Mouse (Mus musculus) forebrain, embryonic 13.5 days (tissue): ENCODE data around the gene Rfx2. TPM values are rescaled to one million over a fixed set of nuclear protein-coding genes. Genes with fewer than 3 reads are reported as not detected.

Source experiments
- ATAC-seq: fragments of 200-750 bp; cut with Nextera tagmentation; 2 replicates; pipeline ENCODE4 v1.8.0; 2017
- H3K27ac ChIP-seq: fragments of 300-500 bp; sonication (generic); 2 replicates; pipeline ENCODE4 v1.5.1; 2015; ENCODE audit warnings: inconsistent platforms, mild to moderate bottlenecking, moderate library complexity
- H3K27me3 ChIP-seq: fragments of 300-500 bp; sonication (generic); 2 replicates; pipeline ENCODE4 v1.6.1; 2015; ENCODE audit warnings: mild to moderate bottlenecking, inconsistent platforms
- H3K36me3 ChIP-seq: fragments of 300-500 bp; sonication (generic); 2 replicates; pipeline ENCODE4 v1.6.1; 2015; ENCODE audit warnings: mild to moderate bottlenecking, inconsistent platforms; ENCODE audit not compliant: poor library complexity, severe bottlenecking
- H3K4me1 ChIP-seq: fragments of 300-500 bp; sonication (generic); 2 replicates; pipeline ENCODE4 v1.6.1; 2015; ENCODE audit warnings: inconsistent platforms
- H3K4me2 ChIP-seq: fragments of 300-500 bp; sonication (generic); 2 replicates; pipeline ENCODE4 v1.6.1; 2015; ENCODE audit warnings: inconsistent platforms, mild to moderate bottlenecking, moderate library complexity
- H3K4me3 ChIP-seq: fragments of 300-500 bp; sonication (generic); 2 replicates; pipeline ENCODE4 v1.5.1; 2015; ENCODE audit warnings: mild to moderate bottlenecking, inconsistent platforms
- H3K9ac ChIP-seq: fragments of 300-500 bp; sonication (generic); 2 replicates; pipeline ENCODE4 v1.6.1; 2015; ENCODE audit warnings: mild to moderate bottlenecking, inconsistent platforms
- H3K9me3 ChIP-seq: fragments of 300-500 bp; sonication (generic); replicated peaks from 2 replicates; pipeline ENCODE4 v1.6.1; 2016; ENCODE audit warnings: inconsistent platforms
- WGBS: fragments of 180-500 bp; shearing (Covaris S2); methylation state at CpG from one replicate; pipeline ENCODE4 v1.1.7; 2015; 5-methylcytosine and 5-hydroxymethylcytosine counted together
- polyA plus RNA-seq: library from polyadenylated mRNA; unstranded; fragments of >200 nt; fragmentation: Nextera tagmentation; extraction: Ambion mirVana; gene quantifications from 2 replicates; pipeline ENCODE4 v1.2.1, GENCODE M21; 2015

Rfx2 gene
- polyA plus RNA-seq, 1 experiment from 2014 or later, result 5.8 TPM

DNA sequence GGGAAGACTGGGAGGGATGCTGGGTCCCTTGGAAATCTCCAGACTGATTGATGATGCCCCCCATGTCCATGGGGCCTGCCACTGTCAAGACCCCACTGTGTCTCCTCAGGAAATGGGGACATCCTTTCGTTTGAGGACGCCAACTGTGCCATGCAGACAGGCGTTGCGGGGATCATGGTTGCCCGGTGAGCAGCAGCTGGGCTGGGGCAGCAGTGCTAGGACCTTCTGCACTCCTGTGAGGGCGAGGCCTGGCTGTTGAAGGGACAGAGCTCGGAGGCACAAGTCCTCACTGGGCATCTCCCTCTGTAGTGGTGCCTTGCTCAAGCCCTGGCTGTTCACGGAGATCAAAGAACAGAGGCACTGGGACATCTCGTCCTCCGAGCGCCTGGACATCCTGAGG is 61.9 kb downstream of the Rfx2 start:
- H3K36me3 ChIP-seq, result peaks cover 52% of the 10 kb centered on the region

DNA sequence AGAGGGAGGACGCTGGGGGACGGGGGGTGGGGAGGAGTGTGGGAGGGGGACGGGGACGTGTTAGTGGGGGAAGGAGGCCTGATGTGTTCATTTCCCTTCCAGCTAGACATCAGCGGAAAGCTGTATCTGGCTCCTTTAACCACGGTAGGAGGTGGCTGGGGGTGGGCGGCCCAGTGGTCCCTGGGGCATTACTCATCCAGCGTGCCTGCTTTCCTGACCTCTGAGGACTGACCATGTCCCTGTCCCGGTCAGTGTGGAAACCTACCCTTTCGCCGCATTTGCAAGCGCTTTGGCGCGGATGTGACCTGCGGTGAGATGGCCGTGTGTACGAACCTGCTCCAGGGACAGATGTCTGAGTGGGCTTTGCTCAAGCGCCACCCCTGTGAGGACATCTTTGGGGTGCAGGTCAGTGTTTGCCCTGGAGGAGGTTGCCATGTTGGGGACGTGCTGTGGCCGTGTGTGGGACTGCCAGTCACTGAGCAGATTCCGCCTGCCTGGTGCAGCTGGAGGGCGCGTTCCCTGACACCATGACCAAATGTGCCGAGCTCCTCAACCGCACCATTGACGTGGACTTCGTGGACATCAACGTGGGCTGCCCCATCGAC is 63.2 kb downstream of the Rfx2 start:
- Histone ChIP-seq H3K27ac (no peak overlapping the region), H3K36me3 (peaks cover 52% of the 10 kb centered on the region), H3K9ac (no peak overlapping the region), H3K4me2 (no peak overlapping the region), H3K4me1 (peaks cover 18% of the 10 kb centered on the region), H3K9me3 (no peaks in the 10 kb centered on the region), H3K27me3 (no peaks in the 10 kb centered on the region), H3K4me3 (no peak overlapping the region)
- 93% methylated on average over 29 of the region's 29 CpGs for WGBS
- no peak for ATAC-seq

More for the DNA sequence above, 61.9 kb downstream of the Rfx2 start:
- Histone ChIP-seq H3K27me3 (no peaks in the 10 kb centered on the region), H3K4me1 (peaks cover 10% of the 10 kb centered on the region), H3K27ac (no peak overlapping the region), H3K9ac (no peak overlapping the region), H3K9me3 (no peaks in the 10 kb centered on the region), H3K4me2 (no peak overlapping the region), H3K4me3 (no peak overlapping the region)
- WGBS, result 96% methylated on average over 11 of the region's 11 CpGs
- no peak for ATAC-seq

DNA sequence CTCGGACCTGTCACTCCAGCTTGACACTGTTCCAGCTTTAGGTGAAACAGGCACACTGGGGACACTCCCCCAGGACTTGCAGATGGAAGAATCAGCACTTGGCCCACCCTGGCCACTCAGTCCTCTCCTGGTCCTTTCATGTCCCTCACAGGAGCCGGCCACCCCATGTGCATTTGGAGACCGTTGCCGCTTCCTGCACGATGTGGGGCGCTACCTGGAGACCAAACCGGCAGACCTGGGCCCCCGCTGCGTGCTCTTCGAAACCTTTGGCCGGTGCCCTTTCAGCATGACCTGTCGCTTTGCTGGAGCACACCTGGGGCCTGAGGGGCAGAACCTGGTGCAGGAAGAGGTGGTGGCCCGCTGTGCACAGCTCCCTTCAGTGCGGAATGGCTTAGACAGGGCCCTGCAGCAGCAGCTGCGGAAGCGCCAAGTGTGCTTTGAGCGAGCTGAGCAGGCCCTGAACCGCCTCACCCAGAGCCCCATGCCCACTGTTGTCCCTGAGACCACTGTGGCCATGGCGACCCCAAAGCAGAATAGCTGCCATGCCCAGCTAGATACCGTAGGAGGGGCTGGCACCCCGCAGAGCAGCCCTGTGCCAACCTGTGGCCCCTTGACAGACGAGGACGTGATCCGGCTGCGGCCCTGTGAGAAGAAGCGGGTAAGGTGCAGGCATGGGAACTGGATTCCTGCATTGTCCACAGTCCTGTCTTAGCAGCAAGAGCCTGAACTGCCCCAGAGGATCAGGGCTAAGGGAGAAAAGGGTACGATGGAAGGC is 64.0 kb downstream of the Rfx2 start:
- no peak for ATAC-seq
- peaks cover 24% of the 10 kb centered on the region for H3K4me1 ChIP-seq
- H3K4me3 ChIP-seq, result no peak overlapping the region
- H3K36me3 ChIP-seq, result peaks cover 52% of the 10 kb centered on the region
- no peaks in the 10 kb centered on the region for H3K9me3 ChIP-seq
- no peak overlapping the region for H3K4me2 ChIP-seq
- no peaks in the 10 kb centered on the region for H3K27me3 ChIP-seq
- no peak overlapping the region for H3K9ac ChIP-seq
- H3K27ac ChIP-seq, result no peak overlapping the region
- 93% methylated on average over 27 of the region's 27 CpGs for WGBS

GRCm38 (mm10) chr17:56765431-56765830 is 65.4 kb downstream of the Rfx2 start:
- H3K4me2 ChIP-seq, result peak overlapping the region; percentile 73
- ATAC-seq, result no peak; the same call in 1 of the 2 replicates
- peaks cover 4% of the 10 kb centered on the region for H3K27me3 ChIP-seq
- peak overlapping the region; percentile 96 for H3K27ac ChIP-seq
- peak overlapping the region; percentile 67 for H3K4me3 ChIP-seq
- peaks cover 40% of the 10 kb centered on the region for H3K36me3 ChIP-seq
- WGBS, result 52% methylated on average over 12 of the region's 12 CpGs
- peaks cover 28% of the 10 kb centered on the region for H3K4me1 ChIP-seq
- H3K9me3 ChIP-seq, result no peaks in the 10 kb centered on the region
- H3K9ac ChIP-seq, result peak overlapping the region; percentile 77

- Histone ChIP-seq H3K4me3 (peak within 1 kb of the TSS; percentile 67), H3K36me3 (peaks cover 33% of the 10 kb centered on the region), H3K9me3 (no peaks in the 10 kb centered on the region), H3K4me2 (peak within 1 kb of the TSS; percentile 73), H3K27me3 (peaks cover 11% of the 10 kb centered on the region), H3K27ac (peak within 1 kb of the TSS; percentile 96), H3K4me1 (peaks cover 28% of the 10 kb centered on the region), H3K9ac (peak within 1 kb of the TSS; percentile 77)
- peak; percentile 87 for ATAC-seq
- 2% methylated on average over 56 of the region's 58 CpGs for WGBS
These were observed 66.1 kb downstream of the Rfx2 start, which contains the start of gene Dus3l for GRCm38 (mm10) chr17:56764474-56765354. TSS of gene Dus3l (plus strand) at chr17:56764757.

GRCm38 (mm10) chr17:56763741-56764250 is 67.0 kb downstream of the Rfx2 start:
- WGBS, result 78% methylated on average over 8 of the region's 8 CpGs
- peak overlapping the region; percentile 67 for H3K4me3 ChIP-seq
- peaks cover 28% of the 10 kb centered on the region for H3K4me1 ChIP-seq
- no peak overlapping the region for H3K9ac ChIP-seq
- H3K4me2 ChIP-seq, result peak overlapping the region; percentile 73
- H3K36me3 ChIP-seq, result peaks cover 24% of the 10 kb centered on the region
- ATAC-seq, result no peak
- H3K27ac ChIP-seq, result no peak overlapping the region
- peaks cover 18% of the 10 kb centered on the region for H3K27me3 ChIP-seq
- no peaks in the 10 kb centered on the region for H3K9me3 ChIP-seq

GRCm38 (mm10) chr17:56762769-56763731 is 67.8 kb downstream of the Rfx2 start:
- H3K9me3 ChIP-seq, result no peaks in the 10 kb centered on the region
- peaks cover 17% of the 10 kb centered on the region for H3K36me3 ChIP-seq
- no peak for ATAC-seq
- 51% methylated on average over 27 of the region's 27 CpGs for WGBS
- no peak overlapping the region for H3K4me3 ChIP-seq
- H3K27me3 ChIP-seq, result peaks cover 26% of the 10 kb centered on the region
- peak overlapping the region; percentile 73 for H3K4me2 ChIP-seq
- peaks cover 31% of the 10 kb centered on the region for H3K4me1 ChIP-seq
- H3K9ac ChIP-seq, result no peak overlapping the region
- H3K27ac ChIP-seq, result peak overlapping the region; percentile 95

GRCm38 (mm10) chr17:56761991-56762410 is 68.8 kb downstream of the Rfx2 start:
- WGBS, result 1% methylated on average over 16 of the region's 28 CpGs
- Histone ChIP-seq H3K9ac (peak overlapping the region; percentile 71), H3K27ac (peak overlapping the region; percentile 95), H3K4me2 (peak overlapping the region; percentile 73), H3K9me3 (no peaks in the 10 kb centered on the region), H3K4me3 (peak overlapping the region; percentile 50), H3K36me3 (peaks cover 6% of the 10 kb centered on the region), H3K27me3 (peaks cover 36% of the 10 kb centered on the region), H3K4me1 (peaks cover 41% of the 10 kb centered on the region)
- ATAC-seq, result peak; percentile 48

DNA sequence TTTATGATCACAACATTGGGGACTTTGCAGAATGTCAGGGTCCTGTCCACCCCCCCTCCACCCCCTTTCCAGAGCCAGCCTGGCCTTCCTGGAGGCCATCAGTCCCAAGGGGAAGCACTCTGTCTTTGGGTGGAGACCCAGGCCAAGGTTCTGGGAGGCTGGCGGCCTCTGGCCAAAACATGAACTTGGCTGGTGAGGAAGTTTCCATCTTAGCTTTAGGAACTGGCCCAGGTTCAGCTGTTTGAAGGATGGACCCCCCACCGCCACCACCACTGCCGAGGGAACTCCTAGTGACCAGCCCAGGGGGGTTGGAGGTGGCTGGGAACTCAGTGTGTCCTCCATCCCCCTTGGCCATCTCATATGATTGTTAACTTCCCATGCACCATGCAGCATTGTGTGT is 69.7 kb downstream of the Rfx2 start:
- Histone ChIP-seq H3K27me3 (peaks cover 46% of the 10 kb centered on the region), H3K9me3 (no peaks in the 10 kb centered on the region), H3K4me2 (no peak overlapping the region), H3K4me3 (no peak overlapping the region), H3K9ac (no peak overlapping the region), H3K4me1 (peaks cover 45% of the 10 kb centered on the region), H3K27ac (no peak overlapping the region), H3K36me3 (no peaks in the 10 kb centered on the region)
- 72% methylated on average over 3 of the region's 3 CpGs for WGBS
- no peak for ATAC-seq

DNA sequence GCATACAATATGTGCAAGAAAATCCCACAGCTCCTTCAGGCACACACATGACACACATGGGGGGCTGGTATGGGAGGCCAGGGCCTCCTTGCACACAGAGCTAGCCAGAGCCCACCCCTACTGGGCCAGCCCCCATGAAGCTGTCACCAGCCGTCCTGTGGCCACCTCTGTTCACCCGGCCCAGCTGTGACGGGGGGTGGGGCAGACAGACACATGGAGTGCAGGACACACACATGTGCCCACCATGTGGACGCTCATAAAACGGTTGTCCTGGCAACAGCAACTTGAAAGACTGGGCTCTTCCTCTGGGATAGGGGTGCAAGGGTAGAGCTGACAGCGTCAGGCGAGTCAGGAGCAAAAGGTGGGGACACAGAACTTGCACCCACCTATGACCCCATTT is 71.6 kb downstream of the Rfx2 start:
- H3K27me3 ChIP-seq, result peaks cover 64% of the 10 kb centered on the region
- H3K9me3 ChIP-seq, result no peaks in the 10 kb centered on the region
- ATAC-seq, result no peak
- no peak overlapping the region for H3K27ac ChIP-seq
- peaks cover 38% of the 10 kb centered on the region for H3K4me1 ChIP-seq
- no peak overlapping the region for H3K9ac ChIP-seq
- WGBS, result 62% methylated on average over 7 of the region's 7 CpGs
- no peak overlapping the region for H3K4me3 ChIP-seq
- no peak overlapping the region for H3K4me2 ChIP-seq
- no peaks in the 10 kb centered on the region for H3K36me3 ChIP-seq

DNA sequence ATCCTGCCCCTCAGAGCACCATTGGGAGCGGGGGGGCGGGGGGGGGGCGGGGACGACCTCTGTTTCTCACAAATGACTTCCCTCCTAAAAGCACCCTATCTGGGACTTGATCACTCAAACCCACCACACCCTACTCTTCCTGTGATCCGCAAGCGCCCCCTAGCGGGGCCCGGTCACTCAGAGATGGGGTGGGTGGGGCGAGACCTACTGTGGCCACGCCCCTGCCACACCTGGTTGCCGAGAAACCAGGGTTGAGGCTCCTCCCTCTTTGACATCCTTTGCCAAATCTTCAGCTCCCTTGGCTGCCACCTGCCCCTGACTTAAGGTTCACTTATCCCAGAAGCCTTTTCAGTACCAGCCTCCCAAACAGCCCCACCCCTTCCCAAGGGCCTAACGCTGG is 72.7 kb downstream of the Rfx2 start:
- WGBS, result 5% methylated on average over 12 of the region's 12 CpGs
- no peak overlapping the region for H3K4me3 ChIP-seq
- ATAC-seq, result no peak
- no peak overlapping the region for H3K27ac ChIP-seq
- no peaks in the 10 kb centered on the region for H3K36me3 ChIP-seq
- peaks cover 32% of the 10 kb centered on the region for H3K4me1 ChIP-seq
- peaks cover 75% of the 10 kb centered on the region for H3K27me3 ChIP-seq
- no peaks in the 10 kb centered on the region for H3K9me3 ChIP-seq
- H3K9ac ChIP-seq, result no peak overlapping the region
- no peak overlapping the region; the same call in 1 of the 2 replicates for H3K4me2 ChIP-seq
